Mouse (Mus musculus) intestine, embryonic 14.5 days (tissue): ENCODE measurements at regions not wholly inside any gene's neighbourhood (a gene's known extent, or its start where the extent isn't known, plus 50 kb on each side); places are given as distances from the start of the nearest gene placed in this dataset.
"Not testable (repeated sequence)": the region's sequence is repeated elsewhere in the genome, so short reads cannot be mapped to it uniquely, and the experiment has no call there.

ENCODE experiments used
- ATAC-seq: fragments of 200-750 bp; cut with Nextera tagmentation; replicated peaks from 2 replicates; pipeline ENCODE4 v1.8.0; 2017; ENCODE audit warnings: low read depth, moderate number of reproducible peaks, moderate TSS enrichment, moderate library complexity; ENCODE audit not compliant: low FRiP score, low TSS enrichment
- DNase-seq: peaks from one replicate; pipeline ENCODE4 v3.0.0-alpha.2; 2018; ENCODE audit warnings: low spot score
- H3K27ac ChIP-seq: fragments of 300-500 bp; sonication (generic); 2 replicates; pipeline ENCODE4 v1.5.1; 2014; ENCODE audit warnings: low read depth, mild to moderate bottlenecking, control low read depth
- H3K27me3 ChIP-seq: fragments of 300-500 bp; sonication (generic); replicated peaks from 2 replicates; pipeline ENCODE4 v1.6.1; 2014; ENCODE audit warnings: low read length, control low read depth; ENCODE audit not compliant: control insufficient read depth, insufficient read depth
- H3K36me3 ChIP-seq: fragments of 300-500 bp; sonication (generic); 2 replicates; pipeline ENCODE4 v1.6.1; 2014; ENCODE audit warnings: low read length, control low read depth; ENCODE audit not compliant: control insufficient read depth, insufficient read depth
- H3K4me1 ChIP-seq: fragments of 300-500 bp; sonication (generic); replicated peaks from 2 replicates; pipeline ENCODE4 v1.6.1; 2014; ENCODE audit warnings: low read length, control low read depth, mixed read lengths; ENCODE audit not compliant: control insufficient read depth, insufficient read depth
- H3K4me2 ChIP-seq: fragments of 300-500 bp; sonication (generic); 2 replicates; pipeline ENCODE4 v1.6.1; 2014; ENCODE audit warnings: low read length
- H3K4me3 ChIP-seq: fragments of 300-500 bp; sonication (generic); 2 replicates; pipeline ENCODE4 v1.5.1; 2014; ENCODE audit warnings: low read depth, low read length, control low read depth, mixed read lengths
- H3K9ac ChIP-seq: fragments of 300-500 bp; sonication (generic); 2 replicates; pipeline ENCODE4 v1.6.1; 2014; ENCODE audit warnings: mild to moderate bottlenecking, low read length
- H3K9me3 ChIP-seq: fragments of 300-500 bp; sonication (generic); 2 replicates; pipeline ENCODE4 v1.6.1; 2016; ENCODE audit warnings: low read length, control low read depth; ENCODE audit not compliant: control insufficient read depth
- WGBS: fragments of 180-500 bp; shearing (Covaris S2); extraction: QIAGEN DNeasy Blood & Tissue Kit; methylation state at CpG from one replicate; pipeline ENCODE4 v1.1.7; 2014; 5-methylcytosine and 5-hydroxymethylcytosine counted together

- Histone ChIP-seq H3K4me2 (no peak overlapping the region), H3K36me3 (no peaks in the 10 kb centered on the region), H3K9ac (no peak overlapping the region), H3K27me3 (no peaks in the 10 kb centered on the region), H3K27ac (no peak overlapping the region), H3K4me1 (no peaks in the 10 kb centered on the region), H3K4me3 (no peak overlapping the region), H3K9me3 (no peaks in the 10 kb centered on the region)
- 82% methylated on average over 4 of the region's 4 CpGs for WGBS
- ATAC-seq (no peak), DNase-seq (no peak)
These were observed 138.9 kb upstream of the Cpne8 start for GRCm38 (mm10) chr15:90818161-90818560.

DNA sequence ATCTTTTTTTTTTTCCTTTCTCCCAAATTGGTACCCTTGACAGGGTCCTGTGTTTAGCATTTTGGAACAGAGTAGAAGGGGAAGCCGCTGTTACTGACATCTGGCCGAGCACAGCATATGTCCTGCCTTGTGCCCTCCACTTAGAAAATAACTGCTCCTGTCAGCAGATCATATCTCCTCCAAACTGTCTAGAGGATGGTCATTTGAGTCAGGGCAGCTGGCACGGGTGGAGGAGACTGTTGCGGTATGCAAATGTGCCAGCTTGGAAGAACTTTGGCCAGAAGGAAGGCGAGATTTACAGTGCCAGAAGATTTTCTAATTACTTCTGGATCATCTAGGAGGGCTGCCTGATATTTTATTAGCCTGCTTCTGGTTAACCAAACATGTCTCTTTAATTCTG is 134.7 kb upstream of the Cpne8 start:
- Histone ChIP-seq H3K27me3 (no peaks in the 10 kb centered on the region), H3K36me3 (no peaks in the 10 kb centered on the region), H3K4me3 (no peak overlapping the region), H3K4me2 (no peak overlapping the region), H3K27ac (no peak overlapping the region), H3K9ac (no peak overlapping the region), H3K4me1 (no peaks in the 10 kb centered on the region), H3K9me3 (no peaks in the 10 kb centered on the region)
- DNase-seq (no peak), ATAC-seq (no peak)
- WGBS, result 64% methylated on average over 5 of the region's 5 CpGs

- no peak overlapping the region for H3K9ac ChIP-seq
- H3K4me3 ChIP-seq, result no peak overlapping the region
- no peaks in the 10 kb centered on the region for H3K27me3 ChIP-seq
- H3K4me2 ChIP-seq, result no peak overlapping the region
- WGBS, result 54% methylated on average over 3 of the region's 3 CpGs
- no peaks in the 10 kb centered on the region for H3K4me1 ChIP-seq
- no peaks in the 10 kb centered on the region for H3K36me3 ChIP-seq
- no peak for DNase-seq
- no peak for ATAC-seq
- H3K27ac ChIP-seq, result no peak overlapping the region
- no peaks in the 10 kb centered on the region for H3K9me3 ChIP-seq
These were observed 131.1 kb upstream of the Cpne8 start for GRCm38 (mm10) chr15:90810341-90810740.

- no peak for DNase-seq
- ATAC-seq, result no peak
These were observed 129.0 kb upstream of the Cpne8 start for GRCm38 (mm10) chr15:90808236-90808635.

GRCm38 (mm10) chr15:90798056-90798455 is 118.8 kb upstream of the Cpne8 start:
- Histone ChIP-seq H3K9me3 (no peaks in the 10 kb centered on the region), H3K4me3 (no peak overlapping the region), H3K4me2 (no peak overlapping the region), H3K4me1 (no peaks in the 10 kb centered on the region), H3K9ac (no peak overlapping the region), H3K36me3 (no peaks in the 10 kb centered on the region), H3K27me3 (no peaks in the 10 kb centered on the region), H3K27ac (no peak overlapping the region)
- 71% methylated on average over 8 of the region's 8 CpGs for WGBS
- DNase-seq, result no peak
- ATAC-seq, result no peak

More at GRCm38 (mm10) chr15:90808236-90808635, 129.0 kb upstream of the Cpne8 start:
- Histone ChIP-seq H3K9ac (no peak overlapping the region), H3K4me3 (no peak overlapping the region), H3K27me3 (no peaks in the 10 kb centered on the region), H3K9me3 (no peaks in the 10 kb centered on the region), H3K4me2 (no peak overlapping the region), H3K36me3 (no peaks in the 10 kb centered on the region), H3K27ac (no peak overlapping the region), H3K4me1 (no peaks in the 10 kb centered on the region)
- 65% methylated on average over 6 of the region's 6 CpGs for WGBS

DNA sequence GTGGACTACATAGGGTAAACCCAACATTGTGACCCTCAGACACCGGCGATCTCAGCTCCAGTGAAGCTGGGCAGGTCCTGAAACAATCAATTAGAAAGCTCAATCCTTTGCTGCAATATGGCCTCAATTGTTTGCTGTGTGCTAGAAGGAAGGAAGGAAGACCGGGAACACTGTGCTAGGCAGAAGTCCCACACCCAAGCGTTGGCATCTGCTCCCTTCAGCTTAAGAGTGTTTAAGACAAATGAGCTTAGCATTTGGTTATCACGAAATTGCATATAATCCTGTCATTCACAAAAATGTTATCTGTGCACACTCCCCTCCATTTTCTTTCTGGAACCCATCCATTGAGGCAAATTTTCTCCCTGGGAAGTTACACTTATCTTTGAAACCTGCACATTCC is 110.7 kb upstream of the Cpne8 start:
- Histone ChIP-seq H3K9ac (no peak overlapping the region), H3K9me3 (no peaks in the 10 kb centered on the region), H3K4me3 (no peak overlapping the region), H3K27me3 (no peaks in the 10 kb centered on the region), H3K27ac (no peak overlapping the region), H3K36me3 (no peaks in the 10 kb centered on the region), H3K4me1 (no peaks in the 10 kb centered on the region), H3K4me2 (no peak overlapping the region)
- ATAC-seq (no peak), DNase-seq (no peak)
- WGBS, result 74% methylated on average over 5 of the region's 5 CpGs

DNA sequence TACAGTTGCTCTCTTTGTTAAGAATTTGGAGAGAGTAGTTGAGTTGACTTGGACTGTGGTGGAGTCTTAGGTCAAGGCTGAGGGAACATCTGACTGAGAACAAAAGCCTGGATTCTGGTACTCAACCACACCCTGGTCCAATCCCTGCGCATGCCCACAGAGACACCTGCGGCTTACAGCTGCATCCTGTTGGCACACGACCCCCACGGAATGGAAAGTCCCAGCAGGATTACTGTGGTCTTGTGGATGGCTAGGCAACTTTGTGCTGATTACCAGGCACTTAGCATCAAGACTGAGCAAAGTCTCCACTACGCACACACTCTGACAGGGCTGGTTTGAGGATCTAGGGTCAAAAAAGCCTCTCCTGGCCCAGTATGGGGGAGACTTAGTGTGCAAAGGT is 105.5 kb upstream of the Cpne8 start:
- Histone ChIP-seq H3K36me3 (no peaks in the 10 kb centered on the region), H3K9me3 (no peaks in the 10 kb centered on the region), H3K27ac (no peak overlapping the region), H3K4me2 (no peak overlapping the region), H3K4me1 (no peaks in the 10 kb centered on the region), H3K27me3 (no peaks in the 10 kb centered on the region), H3K9ac (no peak overlapping the region), H3K4me3 (no peak overlapping the region)
- ATAC-seq (no peak), DNase-seq (no peak)
- 84% methylated on average over 5 of the region's 5 CpGs for WGBS

- ATAC-seq, result no peak
- no peaks in the 10 kb centered on the region for H3K27me3 ChIP-seq
These were observed 88.3 kb upstream of the Cpne8 start for GRCm38 (mm10) chr15:90767521-90767920.

GRCm38 (mm10) chr15:90764501-90764900 is 85.3 kb upstream of the Cpne8 start:
- not testable (repeated sequence) for H3K4me2 ChIP-seq, H3K36me3 ChIP-seq, H3K9me3 ChIP-seq, H3K4me3 ChIP-seq, H3K27ac ChIP-seq, H3K27me3 ChIP-seq, DNase-seq, H3K4me1 ChIP-seq, ATAC-seq, H3K9ac ChIP-seq
- WGBS, result 97% methylated on average over 8 of the region's 17 CpGs

More at GRCm38 (mm10) chr15:90767521-90767920, 88.3 kb upstream of the Cpne8 start:
- 0 out of 2 replicates have a peak, but pooled peaks cover 5% of the 10 kb centered on the region for H3K9me3 ChIP-seq
- 0 out of 2 replicates have a peak, but pooled peaks cover 2% of the 10 kb centered on the region for H3K4me1 ChIP-seq
- H3K27ac ChIP-seq, result no peak overlapping the region
- no peaks in the 10 kb centered on the region for H3K36me3 ChIP-seq
- no peak for DNase-seq
- no peak overlapping the region for H3K4me2 ChIP-seq
- WGBS, result 21% methylated on average over 5 of the region's 5 CpGs
- H3K4me3 ChIP-seq, result no peak overlapping the region
- no peak overlapping the region for H3K9ac ChIP-seq
